8 mouse cellular contexts compared by ENCODE assay signal in the genomic region with DNA sequence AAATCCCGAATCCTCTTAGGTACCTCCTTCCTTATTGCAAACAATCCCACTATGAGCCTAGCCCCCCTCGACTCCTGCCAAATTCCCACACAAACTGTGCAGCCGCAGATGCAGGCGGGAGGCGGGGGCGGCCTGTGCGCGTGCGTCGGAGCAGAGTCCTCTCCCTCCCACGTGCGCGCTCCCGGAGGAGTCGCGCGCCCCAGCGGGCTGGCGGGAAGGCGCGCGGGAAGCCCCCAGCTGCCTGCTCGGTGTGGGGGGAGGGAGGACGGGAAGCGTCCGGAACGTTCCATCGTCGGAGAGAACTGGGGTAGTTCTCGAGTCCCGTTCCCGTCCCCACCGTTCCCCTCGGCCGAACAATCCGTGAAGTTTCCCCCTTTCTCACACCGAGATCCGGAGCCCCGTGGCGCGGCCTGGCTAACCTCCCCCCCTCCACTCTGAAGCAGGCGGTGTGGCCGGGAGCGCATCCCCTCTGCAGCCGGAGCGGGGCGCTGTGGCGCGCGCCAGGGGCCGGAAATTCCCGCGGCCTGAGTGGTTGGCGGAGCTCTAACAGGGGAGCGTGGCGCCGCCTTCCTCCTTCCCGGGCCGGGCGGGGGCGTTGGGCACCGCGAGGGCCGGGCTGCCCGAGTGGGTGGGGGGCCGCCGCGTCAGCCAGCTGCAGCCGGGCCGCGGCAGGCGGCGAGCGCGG. TPM values are rescaled to one million over a fixed set of nuclear protein-coding genes. Genes with fewer than 3 reads are reported as not detected.
DNase-seq lines count a peak whose midpoint lies in the region; ATAC-seq and TF ChIP-seq lines count a peak whose summit lies in the region.

No protein-coding gene starts in this region.

- peaks cover 18% of the 10 kb centered on the region for H3K36me3 ChIP-seq in heart, embryonic 10.5 days
- peaks cover 15% of the 10 kb centered on the region for H3K36me3 ChIP-seq in kidney, embryonic 15.5 days

- 0 out of 2 replicates have a peak, but pooled peaks cover 3% of the 10 kb centered on the region for H3K27me3 ChIP-seq in heart, embryonic 10.5 days (ENCODE audit: insufficient read depth, poor library complexity, severe bottlenecking)
- H3K27me3 ChIP-seq in kidney, embryonic 15.5 days = no peaks in the 10 kb centered on the region

- no peaks in the 10 kb centered on the region for H3K9me3 ChIP-seq in heart, embryonic 10.5 days
- H3K9me3 ChIP-seq in kidney, embryonic 15.5 days (replicated peaks) = no peaks in the 10 kb centered on the region

- 0% methylated on average over 57 of the region's 75 CpGs for whole genome bisulfite sequencing in heart, embryonic 10.5 days
- WGBS in kidney, embryonic 15.5 days = under 1% methylated on average over 63 of the region's 75 CpGs

- TF ChIP-seq CTCF in bone marrow macrophage, adult 2 months (IDR thresholded peaks at IDR 0.05; ENCODE audit: low read depth, low read length) = peak; percentile 30
- TF ChIP-seq CTCF in embryonic fibroblast, embryonic 13.5 days (IDR thresholded peaks at IDR 0.05; ENCODE audit: borderline replicate concordance, insufficient read depth, low read length) = peak; percentile 47

- H3K4me2 ChIP-seq in kidney, embryonic 15.5 days = peak overlapping the region; percentile 82

- H3K9ac ChIP-seq in kidney, embryonic 15.5 days = peak overlapping the region; percentile 85

- no peak for TF ChIP-seq POLR2A in bone marrow macrophage, adult 2 months (IDR thresholded peaks at IDR 0.05; ENCODE audit: borderline replicate concordance, low read depth, low read length)
- TF ChIP-seq POLR2A in embryonic fibroblast, embryonic 13.5 days (IDR thresholded peaks at IDR 0.05; ENCODE audit: low read depth, low read length) = peak; percentile 58

- H3K4me3 ChIP-seq in bone marrow macrophage, adult 2 months (ENCODE audit: insufficient read depth, low read length) = peak overlapping the region; percentile 92
- H3K4me3 ChIP-seq in embryonic fibroblast, embryonic 13.5 days (ENCODE audit: insufficient read depth, low read length) = peak overlapping the region; percentile 17
- peak overlapping the region; percentile 86 for H3K4me3 ChIP-seq in heart, embryonic 10.5 days
- H3K4me3 ChIP-seq in kidney, embryonic 15.5 days (replicated peaks) = peak overlapping the region; percentile 93

- DNase-seq in A20 (ENCODE audit: low read depth, low spot score) (peak; percentile 98), liver (peak; percentile 92)
- peak; percentile 99 for DNase-seq in heart, embryonic 10.5 days (ENCODE audit: low spot score)
- peak; percentile 92 to 97 for DNase-seq in spleen, postnatal 4 days (ENCODE audit: low spot score in 2 of 2)

- peak; percentile 95 for ATAC-seq in kidney, embryonic 15.5 days (replicated peaks; ENCODE audit: low FRiP score)
- peak; percentile 91 for ATAC-seq in monocyte, adult 5-6 weeks (replicated peaks; ENCODE audit: insufficient number of reproducible peaks, low FRiP score, low TSS enrichment, poor library complexity, severe bottlenecking)

- peak overlapping the region; percentile 66 for H3K27ac ChIP-seq in bone marrow macrophage, adult 2 months (ENCODE audit: insufficient read depth, low read depth, low read length)
- H3K27ac ChIP-seq in embryonic fibroblast, embryonic 13.5 days (ENCODE audit: insufficient read depth, low read length) = peak overlapping the region; percentile 47
- H3K27ac ChIP-seq in heart, embryonic 10.5 days = peak overlapping the region; percentile 96
- peak overlapping the region; percentile 99 for H3K27ac ChIP-seq in kidney, embryonic 15.5 days

- peaks cover 26% of the 10 kb centered on the region for H3K4me1 ChIP-seq in bone marrow macrophage, adult 2 months (ENCODE audit: control insufficient read depth, insufficient read depth, low read length)
- peaks cover 3% of the 10 kb centered on the region; the same call in 1 of the 2 replicates for H3K4me1 ChIP-seq in embryonic fibroblast, embryonic 13.5 days (ENCODE audit: control insufficient read depth, insufficient read depth, low read length)
- peaks cover 30% of the 10 kb centered on the region for H3K4me1 ChIP-seq in heart, embryonic 10.5 days
- H3K4me1 ChIP-seq in kidney, embryonic 15.5 days = peaks cover 23% of the 10 kb centered on the region

RNA-seq across cellular contexts. Expression of a gene that starts 15.4 kb away (rescaled TPM):
- polyA plus RNA-seq in bone marrow macrophage, adult 2 months (2012; ENCODE audit: insufficient read depth, insufficient read length, missing spikeins) = 51.2 and 53.0 TPM in 2 replicates
- 29.0 and 30.3 TPM in 2 replicates for polyA plus RNA-seq in embryonic fibroblast, embryonic 13.5 days (2011; ENCODE audit: insufficient read length, low read depth, missing spikeins)
- 14.2 and 17.3 TPM in 2 replicates for polyA plus RNA-seq in heart, embryonic 10.5 days (2016; fragmentation: Nextera tagmentation; extraction: Ambion mirVana)
- 25.7 and 27.1 TPM in 2 replicates for polyA plus RNA-seq in kidney, embryonic 15.5 days (2015; fragmentation: Nextera tagmentation; extraction: Ambion mirVana)
- total RNA-seq in monocyte, adult 5-6 weeks (2017) = 36.7 to 58.4 TPM (median 47.7 TPM) in 3 replicates

Comparison
In these comparisons a context has a peak if more than half of its experiments do, and no peak if none do; other contexts are left out.
1. Peak in every context shown above with its lines: DNase-seq, ATAC-seq, H3K4me3 ChIP-seq and H3K27ac ChIP-seq.
2. H3K27ac ChIP-seq: peak in every context shown above with its lines; median percentile 99 in kidney, embryonic 15.5 days; 96 in heart, embryonic 10.5 days; 66 in bone marrow macrophage, adult 2 months; 47 in embryonic fibroblast, embryonic 13.5 days.
3. H3K4me3 ChIP-seq: peak in every context shown above with its lines; median percentile 93 in kidney, embryonic 15.5 days; 92 in bone marrow macrophage, adult 2 months; 86 in heart, embryonic 10.5 days; 17 in embryonic fibroblast, embryonic 13.5 days.